Mouse (Mus musculus): ENCODE data around the gene Hspa12b. TPM values are rescaled to one million over a fixed set of nuclear protein-coding genes. Genes with fewer than 3 reads are reported as not detected.
A peak's percentile ranks its signal among the peaks of the same experiment; 100 is the strongest.

The Hspa12b gene
- polyA plus RNA-seq, 1 experiment from 2014 or later, result 10.0 TPM

DNA sequence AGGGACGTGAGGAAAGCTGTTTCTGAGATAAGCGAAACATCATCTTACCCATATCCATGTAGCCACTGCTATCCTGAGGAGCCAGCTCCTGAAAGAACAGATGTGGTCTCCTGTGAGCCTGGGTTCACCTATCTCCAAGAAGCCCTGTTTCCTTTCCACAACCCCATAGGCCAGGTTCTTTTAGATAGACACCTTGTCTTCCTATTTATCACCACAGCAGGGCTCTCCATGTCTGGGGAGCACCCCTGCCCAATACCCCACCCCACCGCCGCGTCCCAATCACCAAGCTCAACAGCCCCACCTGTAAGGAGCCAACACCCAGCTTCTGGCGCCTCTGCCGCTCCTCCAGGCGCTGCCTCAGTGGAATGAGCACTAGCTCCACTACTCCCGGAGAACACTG is 45.2 kb downstream of the Hspa12b start:
- Histone ChIP-seq H3K4me3 (no peak overlapping the region), H3K4me1 (replicated peaks) (peaks cover 30% of the 10 kb centered on the region), H3K27me3 (peaks cover 42% of the 10 kb centered on the region), H3K9ac (no peak overlapping the region), H3K4me2 (no peak overlapping the region), H3K9me3 (replicated peaks) (no peaks in the 10 kb centered on the region), H3K27ac (no peak overlapping the region), H3K36me3 (no peaks in the 10 kb centered on the region)
- 44% methylated on average over 9 of the region's 9 CpGs for WGBS
- no peak for ATAC-seq (replicated peaks; ENCODE audit: insufficient number of reproducible peaks, insufficient read depth, low FRiP score, low read depth)

- peaks cover 38% of the 10 kb centered on the region for H3K27me3 ChIP-seq
- no peaks in the 10 kb centered on the region for H3K36me3 ChIP-seq
- no peak overlapping the region for H3K9ac ChIP-seq
- H3K4me2 ChIP-seq, result peak overlapping the region; percentile 76
- peak overlapping the region; percentile 42 for H3K4me3 ChIP-seq
- peaks cover 52% of the 10 kb centered on the region for H3K4me1 ChIP-seq (replicated peaks)
- 5% methylated on average over 11 of the region's 11 CpGs for WGBS
- H3K27ac ChIP-seq, result no peak overlapping the region
- no peaks in the 10 kb centered on the region for H3K9me3 ChIP-seq (replicated peaks)
- ATAC-seq (replicated peaks; ENCODE audit: insufficient number of reproducible peaks, insufficient read depth, low FRiP score, low read depth), result peak; percentile 47; the same call in 1 of the 2 replicates
Measured at GRCm38 (mm10) chr2:131174700-131175099, 47.6 kb downstream of the Hspa12b start.

DNA sequence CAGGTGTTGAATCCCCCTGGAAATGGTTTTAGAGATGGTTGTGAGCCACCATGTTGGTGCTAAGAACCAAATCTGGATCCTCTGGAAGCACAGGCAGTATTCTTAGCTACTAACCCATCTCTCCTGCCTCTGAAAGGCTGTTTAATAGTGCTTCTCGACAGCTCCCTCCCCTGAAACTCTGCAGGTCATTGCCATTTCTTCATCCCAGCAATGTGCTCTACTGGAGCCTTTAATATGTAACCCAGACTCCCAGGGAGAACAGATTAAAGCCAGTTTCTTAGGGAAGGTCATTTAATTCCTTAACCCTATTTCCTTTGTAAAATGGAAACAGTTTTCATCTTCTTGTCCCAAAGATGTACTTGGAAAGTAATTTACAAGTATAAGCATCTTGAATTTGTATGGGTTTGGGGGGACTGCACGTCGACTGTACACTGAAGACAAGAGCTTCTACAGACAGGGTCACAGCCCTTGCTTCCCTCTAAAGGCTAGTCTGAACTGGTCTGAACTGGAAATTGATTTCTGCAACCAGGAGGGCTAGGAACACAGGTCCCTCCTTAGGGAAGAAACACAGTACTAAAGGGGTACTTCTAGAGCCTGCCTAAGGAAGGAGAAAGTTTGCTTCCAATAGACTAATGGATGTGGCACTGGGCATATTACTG is 48.3 kb downstream of the Hspa12b start:
- no peak overlapping the region for H3K9ac ChIP-seq
- no peak overlapping the region for H3K4me2 ChIP-seq
- H3K9me3 ChIP-seq (replicated peaks), result no peaks in the 10 kb centered on the region
- H3K4me3 ChIP-seq, result no peak overlapping the region
- peaks cover 56% of the 10 kb centered on the region for H3K4me1 ChIP-seq (replicated peaks)
- no peak for ATAC-seq (replicated peaks; ENCODE audit: insufficient number of reproducible peaks, insufficient read depth, low FRiP score, low read depth)
- WGBS, result 79% methylated on average over 3 of the region's 3 CpGs
- H3K27me3 ChIP-seq, result peaks cover 35% of the 10 kb centered on the region
- H3K36me3 ChIP-seq, result no peaks in the 10 kb centered on the region
- H3K27ac ChIP-seq, result no peak overlapping the region

- no peak overlapping the region for H3K27ac ChIP-seq
- H3K4me3 ChIP-seq, result no peak overlapping the region
- H3K36me3 ChIP-seq, result no peaks in the 10 kb centered on the region
- H3K27me3 ChIP-seq, result peaks cover 30% of the 10 kb centered on the region
- 0 out of 2 replicates have a peak overlapping the region, but pooled peaks have one; percentile 93 for H3K4me2 ChIP-seq
- WGBS, result 98% methylated on average over 1 of the region's 1 CpGs
- ATAC-seq (replicated peaks; ENCODE audit: insufficient number of reproducible peaks, insufficient read depth, low FRiP score, low read depth), result no peak
- H3K4me1 ChIP-seq (replicated peaks), result peaks cover 55% of the 10 kb centered on the region
- no peak overlapping the region for H3K9ac ChIP-seq
- H3K9me3 ChIP-seq (replicated peaks), result no peaks in the 10 kb centered on the region
Measured at GRCm38 (mm10) chr2:131175945-131176309, 48.8 kb downstream of the Hspa12b start.

- no peak overlapping the region for H3K27ac ChIP-seq
- H3K9ac ChIP-seq, result no peak overlapping the region
- H3K4me1 ChIP-seq (replicated peaks), result peaks cover 51% of the 10 kb centered on the region
- 60% methylated on average over 5 of the region's 5 CpGs for WGBS
- peak overlapping the region; percentile 93; the same call in 1 of the 2 replicates for H3K4me2 ChIP-seq
- H3K9me3 ChIP-seq (replicated peaks), result no peaks in the 10 kb centered on the region
- H3K4me3 ChIP-seq, result no peak overlapping the region
- ATAC-seq (replicated peaks; ENCODE audit: insufficient number of reproducible peaks, insufficient read depth, low FRiP score, low read depth), result no peak
- no peaks in the 10 kb centered on the region for H3K36me3 ChIP-seq
- H3K27me3 ChIP-seq, result peaks cover 25% of the 10 kb centered on the region
Measured at GRCm38 (mm10) chr2:131176491-131176890, 49.4 kb downstream of the Hspa12b start.

GRCm38 (mm10) chr2:131177932-131178331 is 50.9 kb downstream of the Hspa12b start:
- 0 out of 2 replicates have a peak overlapping the region, but pooled peaks have one; percentile 96 for H3K9ac ChIP-seq
- H3K27ac ChIP-seq, result no peak overlapping the region
- H3K36me3 ChIP-seq, result no peaks in the 10 kb centered on the region
- H3K27me3 ChIP-seq, result peaks cover 10% of the 10 kb centered on the region
- peak overlapping the region; percentile 78 for H3K4me3 ChIP-seq
- ATAC-seq (replicated peaks; ENCODE audit: insufficient number of reproducible peaks, insufficient read depth, low FRiP score, low read depth), result no peak
- peak overlapping the region; percentile 93 for H3K4me2 ChIP-seq
- H3K4me1 ChIP-seq (replicated peaks), result peaks cover 47% of the 10 kb centered on the region
- WGBS, result 90% methylated on average over 9 of the region's 9 CpGs
- no peaks in the 10 kb centered on the region for H3K9me3 ChIP-seq (replicated peaks)

- peak; percentile 8; the same call in 1 of the 2 replicates for ATAC-seq (replicated peaks; ENCODE audit: insufficient number of reproducible peaks, insufficient read depth, low FRiP score, low read depth)
- peaks cover 1% of the 10 kb centered on the region for H3K27me3 ChIP-seq
- peak overlapping the region; percentile 93 for H3K4me2 ChIP-seq
- peak overlapping the region; percentile 96 for H3K9ac ChIP-seq
- H3K36me3 ChIP-seq, result no peaks in the 10 kb centered on the region
- H3K27ac ChIP-seq, result peak overlapping the region; percentile 89; the same call in 1 of the 2 replicates
- WGBS, result 30% methylated on average over 26 of the region's 26 CpGs
- H3K9me3 ChIP-seq (replicated peaks), result no peaks in the 10 kb centered on the region
- peak overlapping the region; percentile 78 for H3K4me3 ChIP-seq
- peaks cover 47% of the 10 kb centered on the region for H3K4me1 ChIP-seq (replicated peaks)
Measured at GRCm38 (mm10) chr2:131178828-131179245, 51.8 kb downstream of the Hspa12b start.

DNA sequence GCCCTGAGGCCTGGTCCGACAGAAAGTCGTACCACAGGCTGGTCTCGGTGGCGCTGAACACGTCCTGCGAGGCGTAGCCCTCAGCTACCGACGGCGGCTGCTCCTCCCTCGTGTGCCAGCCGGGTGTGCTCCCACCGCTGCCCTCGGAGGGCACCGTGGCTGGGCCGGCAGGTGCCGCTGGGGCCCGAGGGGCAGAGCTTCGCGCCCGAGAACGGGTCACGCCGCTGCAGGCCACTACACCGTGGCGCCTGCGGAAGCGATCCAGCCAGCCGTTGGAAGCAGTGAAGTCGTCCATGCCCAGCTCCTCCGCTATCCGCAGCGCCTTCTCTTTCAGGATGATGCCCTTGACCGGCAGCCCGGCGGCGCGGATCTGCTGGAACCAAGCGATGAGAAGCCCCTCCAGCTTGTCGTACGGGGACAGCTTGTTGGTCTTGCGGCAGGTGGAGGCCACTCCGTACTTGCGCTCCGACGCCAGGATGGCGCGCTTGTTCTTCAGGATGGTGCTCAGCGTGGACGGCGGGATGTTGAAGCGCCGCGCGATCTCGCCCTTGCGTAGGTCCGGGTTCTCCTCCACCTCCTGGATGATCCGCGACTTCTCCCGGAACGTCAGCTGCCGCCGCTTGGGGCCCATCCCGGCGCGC is 52.3 kb downstream of the Hspa12b start:
- Histone ChIP-seq H3K9me3 (replicated peaks) (no peaks in the 10 kb centered on the region), H3K4me2 (peak overlapping the region; percentile 93), H3K27me3 (no peaks in the 10 kb centered on the region), H3K4me3 (peak overlapping the region; percentile 78), H3K9ac (peak overlapping the region; percentile 96), H3K27ac (peak overlapping the region; percentile 89), H3K4me1 (replicated peaks) (peaks cover 44% of the 10 kb centered on the region), H3K36me3 (no peaks in the 10 kb centered on the region)
- peak; percentile 53 for ATAC-seq (replicated peaks; ENCODE audit: insufficient number of reproducible peaks, insufficient read depth, low FRiP score, low read depth)
- 0% methylated on average over 67 of the region's 67 CpGs for WGBS

DNA sequence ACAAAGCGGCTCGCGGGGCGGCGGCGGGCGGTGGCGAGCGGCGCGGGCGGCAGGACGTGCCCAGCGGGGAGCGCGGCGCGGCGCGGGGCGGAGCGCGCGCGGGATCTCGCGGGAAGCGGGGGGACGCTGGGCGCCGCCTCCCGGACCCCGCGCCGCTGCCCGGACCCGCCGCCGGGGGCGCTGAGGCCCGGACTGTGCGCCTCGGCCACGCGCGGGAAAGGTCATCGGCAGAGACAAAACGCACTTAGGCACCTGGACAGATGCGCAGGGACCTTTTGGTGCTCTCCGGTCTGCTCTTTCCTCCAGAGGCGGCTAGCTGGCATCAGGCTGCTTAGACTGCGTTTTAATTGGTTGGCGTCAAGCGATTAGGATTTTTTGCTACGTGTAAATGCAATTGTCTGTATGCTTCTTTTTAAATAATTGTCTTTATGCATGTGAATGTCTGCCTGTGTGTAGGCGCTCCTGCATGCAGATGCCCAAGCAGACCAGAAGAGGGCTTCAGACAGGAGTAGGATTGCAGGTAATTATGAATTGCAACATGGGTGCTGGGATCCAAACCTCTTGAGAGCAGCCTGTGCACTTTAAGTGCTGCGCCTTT is 53.0 kb downstream of the Hspa12b start, which contains the start of gene Cenpb:
Cenpb (minus strand) TSS at position 78 of the 598 bp plus-strand sequence.
- Histone ChIP-seq H3K9ac (peak within 1 kb of the TSS; percentile 96), H3K27ac (peak within 1 kb of the TSS; percentile 89), H3K9me3 (replicated peaks) (no peaks in the 10 kb centered on the region), H3K36me3 (no peaks in the 10 kb centered on the region), H3K4me3 (peak within 1 kb of the TSS; percentile 78), H3K4me1 (replicated peaks) (peaks cover 38% of the 10 kb centered on the region), H3K27me3 (no peaks in the 10 kb centered on the region), H3K4me2 (peak within 1 kb of the TSS; percentile 93)
- 2% methylated on average over 54 of the region's 57 CpGs for WGBS
- peak; percentile 89 for ATAC-seq (replicated peaks; ENCODE audit: insufficient number of reproducible peaks, insufficient read depth, low FRiP score, low read depth)

- peak; percentile 81 for ATAC-seq (replicated peaks; ENCODE audit: insufficient number of reproducible peaks, insufficient read depth, low FRiP score, low read depth)
- Histone ChIP-seq H3K36me3 (peaks cover 2% of the 10 kb centered on the region; the same call in 1 of the 2 replicates), H3K27ac (peak overlapping the region; percentile 95), H3K27me3 (no peaks in the 10 kb centered on the region), H3K9me3 (replicated peaks) (no peaks in the 10 kb centered on the region), H3K4me3 (peak overlapping the region; percentile 65), H3K9ac (peak overlapping the region; percentile 58), H3K4me2 (peak overlapping the region; percentile 83), H3K4me1 (replicated peaks) (peaks cover 27% of the 10 kb centered on the region)
- WGBS, result 1% methylated on average over 14 of the region's 14 CpGs
Measured at GRCm38 (mm10) chr2:131186343-131186742, 59.3 kb downstream of the Hspa12b start.
